Mouse (Mus musculus) myocyte (in vitro differentiated cells): ENCODE data around the gene Ptpn18.
A peak's percentile ranks its signal among the peaks of the same experiment; 100 is the strongest.

ENCODE experiments used
- E2F4 ChIP-seq: IDR thresholded peaks from one replicate; pipeline ENCODE4 v1.6.1; 2011; ENCODE audit warnings: mild to moderate bottlenecking, control low read depth, moderate library complexity; ENCODE audit not compliant: insufficient read depth
- MAX ChIP-seq: IDR thresholded peaks from one replicate; pipeline ENCODE4 v1.6.1; 2011; ENCODE audit warnings: low read depth, mild to moderate bottlenecking, control low read depth
- MYOD1 ChIP-seq, 3 experiments: IDR thresholded peaks; one replicate each; pipeline ENCODE4 v1.6.1; 2011; ENCODE audit warnings: control low read depth in 2 of 3, low read depth in 2 of 3, mild to moderate bottlenecking in 2 of 3, moderate library complexity in 1 of 3; ENCODE audit not compliant: insufficient read length in 2 of 3, control insufficient read depth in 1 of 3
- MYOG ChIP-seq, 3 experiments: IDR thresholded peaks; one replicate each; pipeline ENCODE4 v1.6.1; 2011; ENCODE audit warnings: control low read depth in 2 of 3, low read depth in 2 of 3, mild to moderate bottlenecking in 2 of 3; ENCODE audit not compliant: insufficient read length in 2 of 3, control insufficient read depth in 1 of 3, insufficient read depth in 1 of 3
- POLR2A ChIP-seq: IDR thresholded peaks from one replicate; pipeline ENCODE4 v1.6.1; 2011; ENCODE audit warnings: low read depth, mild to moderate bottlenecking, control low read depth, moderate library complexity; ENCODE audit not compliant: insufficient read length
- POLR2AphosphoS2 ChIP-seq: IDR thresholded peaks from one replicate; pipeline ENCODE4 v1.6.1; 2011; ENCODE audit warnings: low read depth, control low read depth; ENCODE audit not compliant: insufficient read length
- SRF ChIP-seq: IDR thresholded peaks from one replicate; pipeline ENCODE4 v1.6.1; 2011; ENCODE audit warnings: low read depth; ENCODE audit not compliant: control insufficient read depth, insufficient read length
- TCF3 ChIP-seq: IDR thresholded peaks from one replicate; pipeline ENCODE4 v1.6.1; 2011; ENCODE audit warnings: low read depth, control low read depth; ENCODE audit not compliant: insufficient read length

- TF ChIP-seq POLR2A, result peak; percentile 74
- TF ChIP-seq TCF3, result no peak
- TF ChIP-seq MYOD1 (IDR thresholded peaks at IDR 0.05; ENCODE audit: control insufficient read depth in 1 of 3, insufficient read length in 2 of 3, low read depth in 2 of 3), result no peak
- TF ChIP-seq MAX, result peak; percentile 66
- TF ChIP-seq E2F4, result no peak
- peak; percentile 24 for TF ChIP-seq SRF
- TF ChIP-seq POLR2AphosphoS2, result peak; percentile 55
- TF ChIP-seq MYOG (IDR thresholded peaks at IDR 0.05; ENCODE audit: control insufficient read depth in 1 of 3, insufficient read depth in 1 of 3, insufficient read length in 2 of 3, low read depth in 2 of 3), result no peak
Observed at GRCm38 (mm10) chr1:34439215-34439960, 20.2 kb upstream of the Ptpn18 start, which contains the start of the genes Ccdc115 and Imp4.
